Mouse (Mus musculus): ENCODE results near the gene Cttnbp2. TPM values are rescaled to one million over a fixed set of nuclear protein-coding genes. Genes with fewer than 3 reads are reported as not detected.
"Not testable (repeated sequence)": the region's sequence is repeated elsewhere in the genome, so short reads cannot be mapped to it uniquely, and the experiment has no call there.

The Cttnbp2 gene
- polyA plus RNA-seq, 1 experiment from 2014 or later, result 0.90 TPM

DNA sequence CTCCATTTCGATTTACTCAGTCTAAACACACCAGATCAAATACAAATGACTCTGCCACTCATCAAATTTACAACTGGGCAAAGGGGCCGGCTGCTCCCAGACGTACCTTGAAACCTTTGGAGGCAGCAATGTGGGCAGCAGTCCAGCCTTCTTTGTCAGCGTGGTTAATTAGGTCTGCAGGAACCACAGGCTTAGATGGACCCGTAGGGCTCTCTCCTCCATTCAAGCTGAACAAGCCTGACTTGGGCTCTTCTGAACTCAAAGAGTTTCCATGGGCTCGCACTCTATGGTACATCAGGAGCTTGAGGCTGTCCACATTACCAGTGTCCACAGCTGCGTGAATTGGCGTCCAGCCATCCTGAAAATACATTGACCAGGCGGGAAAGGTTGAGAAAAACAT lies 94.0 kb downstream of the Cttnbp2 start:
- no peak for DNase-seq (ENCODE audit: low spot score)

DNA sequence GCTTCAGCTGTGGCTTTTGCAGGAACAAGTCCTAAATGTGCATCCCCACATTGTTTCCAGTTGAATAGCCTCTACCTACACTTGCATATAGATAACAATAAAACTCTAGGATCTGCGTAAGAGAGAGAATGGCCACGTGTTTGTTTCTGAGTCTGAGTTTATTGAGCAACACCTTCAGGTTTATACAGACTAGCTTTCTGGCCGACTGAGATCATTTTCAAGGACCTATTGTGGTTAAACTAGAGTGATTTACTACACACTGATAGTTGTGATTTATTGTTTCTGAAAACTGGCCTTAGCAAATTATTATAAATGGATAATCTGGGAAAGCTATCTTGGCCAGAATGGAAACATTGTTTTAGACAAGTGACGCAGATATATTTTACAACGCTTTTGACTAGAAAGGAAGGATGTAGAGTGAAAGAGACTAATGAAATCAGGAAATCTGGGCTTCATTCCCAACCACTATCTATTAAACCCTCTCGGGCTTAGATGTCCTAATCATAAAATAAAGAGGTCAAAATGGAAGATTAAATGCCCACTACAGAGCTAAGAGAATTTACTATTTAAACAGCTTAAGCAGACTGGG lies 96.7 kb downstream of the Cttnbp2 start:
- no peak for DNase-seq (ENCODE audit: low spot score)

DNA sequence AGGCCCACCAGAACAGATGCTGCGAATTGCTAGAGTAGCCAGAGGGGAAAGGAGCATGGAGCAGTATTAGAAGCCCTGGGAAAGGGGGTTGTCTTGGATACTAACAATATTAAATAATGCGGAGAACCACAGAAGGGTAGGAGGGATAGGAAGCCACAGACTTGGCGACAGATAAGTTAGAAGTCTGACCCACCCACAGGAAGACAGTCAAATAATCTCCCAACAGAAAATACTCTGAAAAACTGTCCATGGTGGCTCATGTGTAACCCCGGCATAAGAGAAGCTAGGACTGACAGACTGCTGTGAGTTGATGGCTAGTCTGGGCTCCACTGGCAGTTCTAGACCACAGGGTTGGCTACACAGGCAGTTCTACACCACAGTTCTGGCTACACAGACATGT lies 98.7 kb downstream of the Cttnbp2 start:
- no peak for DNase-seq (ENCODE audit: low spot score)

DNA sequence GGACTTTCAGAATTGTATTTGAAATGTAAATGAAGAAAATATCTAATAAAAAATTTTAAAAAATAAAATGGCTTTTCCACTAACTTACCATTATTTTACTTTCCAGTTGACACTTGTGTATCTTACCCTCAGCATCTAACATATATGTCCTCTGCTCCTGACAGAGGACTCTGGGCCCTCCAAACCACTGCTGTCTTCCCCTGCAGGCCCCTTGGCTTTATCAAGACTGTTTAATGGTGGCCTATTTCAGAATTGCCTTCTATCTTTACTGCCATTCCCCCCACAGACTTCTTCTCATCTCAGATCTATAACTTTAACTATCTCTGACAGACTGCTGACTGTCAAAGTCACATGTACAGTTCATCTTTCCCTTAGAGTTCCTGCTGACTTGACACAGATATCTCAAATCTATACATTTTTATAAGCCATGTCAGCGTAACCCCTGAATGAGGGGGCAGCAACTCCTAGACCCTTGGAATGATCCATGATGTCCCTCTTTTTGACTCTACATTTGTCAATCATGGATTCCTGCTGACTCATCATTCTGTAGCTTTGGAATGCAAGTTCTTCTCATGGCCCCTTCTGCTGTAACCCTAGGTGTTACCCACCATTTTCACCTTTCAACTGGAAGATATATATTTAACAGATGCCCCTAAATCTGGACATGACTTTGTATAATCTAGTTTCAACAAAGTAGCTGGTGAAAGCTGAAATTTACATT lies 103.0 kb downstream of the Cttnbp2 start:
- no peak for DNase-seq (ENCODE audit: low spot score)

DNA sequence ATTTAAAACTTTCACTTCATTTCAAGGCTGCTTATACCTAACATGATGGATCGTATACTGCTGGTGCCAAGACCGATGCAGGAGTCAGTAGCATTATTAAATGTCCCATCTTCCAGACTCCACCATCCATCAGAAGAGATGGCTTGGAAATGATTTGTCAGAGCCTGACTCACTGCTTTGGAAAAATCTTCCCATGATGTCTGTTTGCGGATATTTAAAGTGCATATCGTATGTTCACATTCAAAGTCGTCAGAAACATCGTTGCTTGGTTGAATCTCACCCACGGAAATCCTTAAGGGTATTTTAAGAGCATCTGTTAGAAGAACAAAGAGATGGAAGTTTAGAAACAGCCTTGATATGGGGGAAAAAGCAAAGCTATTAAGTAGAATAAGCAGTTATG lies 106.2 kb downstream of the Cttnbp2 start:
- DNase-seq (ENCODE audit: low spot score), result no peak

DNA sequence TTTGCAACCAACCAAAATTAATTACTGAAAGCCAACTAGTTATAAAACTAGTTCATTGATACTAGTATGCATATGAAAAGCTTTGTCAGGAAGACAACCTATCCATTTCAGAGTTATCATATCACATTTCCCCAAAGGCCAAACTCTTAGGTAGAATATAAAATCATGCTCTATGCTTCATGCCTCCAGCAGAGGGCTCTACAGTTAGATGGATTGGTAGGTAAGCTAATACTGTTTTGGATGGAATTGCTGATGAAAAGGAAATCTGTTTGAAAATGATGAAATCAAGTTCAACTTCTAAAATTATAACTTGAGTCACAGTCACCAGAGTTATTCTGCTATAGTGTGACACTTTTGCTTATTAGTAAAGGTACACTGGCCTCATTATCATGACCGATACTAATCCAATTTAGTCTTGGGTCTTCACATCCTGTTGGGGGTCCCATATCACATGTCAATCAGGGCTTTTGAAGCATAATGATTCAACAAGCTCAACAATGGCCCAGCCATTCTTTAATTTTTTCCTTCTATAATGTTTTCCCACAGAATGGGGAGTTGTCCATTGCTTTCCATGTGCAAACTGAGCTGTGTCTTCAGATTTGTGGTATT lies 113.5 kb downstream of the Cttnbp2 start:
- no peak for DNase-seq (ENCODE audit: low spot score)

DNA sequence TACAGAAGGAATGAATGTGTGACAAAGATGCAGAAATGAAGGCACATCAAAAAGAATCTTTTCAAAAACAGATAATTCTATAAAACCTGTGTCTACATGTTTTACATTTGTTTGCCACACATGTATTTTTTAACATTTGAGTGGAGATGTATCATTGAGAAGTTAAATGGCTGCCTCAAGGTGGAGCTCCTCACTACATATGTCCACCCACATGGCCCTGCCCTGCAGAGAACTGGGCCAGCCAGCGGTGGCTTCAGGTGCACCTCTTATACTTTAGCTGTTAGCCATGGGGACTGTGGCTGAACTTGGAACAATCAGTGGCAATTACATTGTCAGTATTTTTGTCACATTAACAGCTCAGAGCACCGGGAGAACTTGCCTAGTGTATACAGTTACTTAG lies 133.3 kb downstream of the Cttnbp2 start:
- DNase-seq (ENCODE audit: low spot score), result no peak

DNA sequence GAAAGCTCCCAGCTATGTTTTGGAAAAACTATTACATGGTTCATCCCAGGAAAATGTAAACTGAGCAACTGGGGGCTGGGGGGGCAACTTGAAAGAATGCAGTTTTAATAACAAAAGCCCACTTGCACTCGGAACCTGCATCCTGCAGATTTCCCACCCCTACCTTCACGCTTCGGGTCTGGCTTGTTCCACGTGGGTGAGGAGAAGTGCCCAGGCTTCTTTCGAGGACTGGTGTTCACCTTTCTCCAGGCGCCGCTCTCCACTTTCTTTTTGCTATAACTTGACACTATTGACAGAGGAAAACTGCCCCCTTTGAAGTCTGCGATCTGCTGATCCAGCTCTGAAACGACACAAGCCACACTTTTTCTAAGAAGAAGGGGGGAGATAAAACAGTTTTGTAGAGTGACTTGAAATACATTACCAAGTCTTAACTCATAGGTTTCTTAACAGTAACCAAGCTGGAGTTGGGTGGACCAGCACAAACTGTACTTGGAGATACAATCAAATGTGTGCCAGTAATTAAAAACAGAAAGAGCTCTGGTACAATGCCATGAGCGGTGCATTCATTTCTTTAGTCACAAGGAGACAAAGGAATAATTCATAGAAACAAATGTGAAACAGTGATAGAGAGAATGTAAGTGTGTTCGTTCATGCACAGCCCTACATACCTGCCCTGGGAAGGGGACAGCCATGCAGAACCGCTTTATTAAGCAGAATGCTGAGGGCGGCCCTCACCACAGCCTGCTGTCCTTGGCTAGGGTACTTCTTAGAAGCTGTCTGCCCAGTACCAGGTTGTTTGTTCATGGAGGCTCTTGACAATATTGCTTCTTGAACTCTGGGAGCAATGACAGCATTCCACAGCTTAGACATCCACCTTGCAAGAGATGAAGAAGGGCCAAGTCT lies 134.1 kb downstream of the Cttnbp2 start:
- no peak for DNase-seq (ENCODE audit: low spot score)

DNA sequence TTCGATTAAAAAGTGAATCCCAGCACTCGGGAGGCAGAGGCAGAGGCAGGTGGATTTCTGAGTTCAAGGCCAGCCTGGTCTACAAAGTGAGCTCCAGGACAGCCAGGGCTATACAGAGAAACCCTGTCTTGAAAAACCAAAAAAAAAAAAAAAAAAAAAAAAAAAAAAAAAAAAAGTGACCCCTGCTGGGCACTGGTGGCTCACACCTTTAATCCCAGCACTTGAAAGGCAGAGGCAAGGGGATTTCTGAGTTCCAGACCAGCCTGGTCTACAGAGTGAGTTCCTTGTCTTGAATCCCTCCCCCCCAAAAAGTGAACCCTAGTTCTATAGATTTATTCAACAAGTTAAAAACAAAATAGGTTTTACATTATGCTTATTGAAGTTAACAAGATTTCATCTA lies 136.9 kb downstream of the Cttnbp2 start:
- DNase-seq (ENCODE audit: low spot score), result not testable (repeated sequence)

DNA sequence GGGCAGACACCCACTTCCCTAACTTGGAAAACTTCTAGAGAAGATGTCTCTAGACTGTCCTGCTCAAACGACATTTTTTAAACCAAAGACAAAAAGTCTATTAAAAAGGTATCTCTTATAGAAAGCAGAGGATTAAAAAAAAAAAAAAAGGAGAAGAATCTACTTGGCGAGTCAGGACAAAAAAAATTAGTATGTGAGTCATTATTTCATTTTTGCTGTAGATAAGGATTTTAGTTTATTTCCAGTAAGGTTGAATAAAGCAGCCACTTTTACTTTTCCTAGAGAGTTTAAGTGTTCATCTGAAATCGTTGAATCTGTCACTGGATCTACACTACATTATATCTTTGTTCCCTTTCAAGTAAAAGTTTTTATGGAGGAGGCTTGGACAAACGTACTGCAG lies 139.9 kb downstream of the Cttnbp2 start:
- DNase-seq (ENCODE audit: low spot score), result no peak

DNA sequence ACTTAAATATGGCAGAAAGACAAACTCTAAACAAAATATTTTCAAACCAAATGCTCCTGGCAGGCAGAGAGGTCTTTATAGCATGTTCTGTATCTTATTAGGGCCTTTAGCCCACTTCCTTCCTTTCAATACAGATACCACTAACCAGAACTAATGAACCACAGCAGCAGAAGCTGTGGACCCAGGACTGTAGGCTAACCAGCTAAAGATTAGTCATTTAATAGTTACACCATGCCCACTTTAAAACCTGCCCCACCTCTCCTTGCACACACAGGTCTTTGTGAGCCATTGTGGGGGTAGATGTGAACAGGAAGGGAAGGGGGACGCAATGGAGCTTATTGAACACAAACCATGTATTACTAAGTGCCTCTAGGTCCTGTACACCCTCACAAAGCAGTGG lies 141.0 kb downstream of the Cttnbp2 start:
- no peak for DNase-seq (ENCODE audit: low spot score)

DNA sequence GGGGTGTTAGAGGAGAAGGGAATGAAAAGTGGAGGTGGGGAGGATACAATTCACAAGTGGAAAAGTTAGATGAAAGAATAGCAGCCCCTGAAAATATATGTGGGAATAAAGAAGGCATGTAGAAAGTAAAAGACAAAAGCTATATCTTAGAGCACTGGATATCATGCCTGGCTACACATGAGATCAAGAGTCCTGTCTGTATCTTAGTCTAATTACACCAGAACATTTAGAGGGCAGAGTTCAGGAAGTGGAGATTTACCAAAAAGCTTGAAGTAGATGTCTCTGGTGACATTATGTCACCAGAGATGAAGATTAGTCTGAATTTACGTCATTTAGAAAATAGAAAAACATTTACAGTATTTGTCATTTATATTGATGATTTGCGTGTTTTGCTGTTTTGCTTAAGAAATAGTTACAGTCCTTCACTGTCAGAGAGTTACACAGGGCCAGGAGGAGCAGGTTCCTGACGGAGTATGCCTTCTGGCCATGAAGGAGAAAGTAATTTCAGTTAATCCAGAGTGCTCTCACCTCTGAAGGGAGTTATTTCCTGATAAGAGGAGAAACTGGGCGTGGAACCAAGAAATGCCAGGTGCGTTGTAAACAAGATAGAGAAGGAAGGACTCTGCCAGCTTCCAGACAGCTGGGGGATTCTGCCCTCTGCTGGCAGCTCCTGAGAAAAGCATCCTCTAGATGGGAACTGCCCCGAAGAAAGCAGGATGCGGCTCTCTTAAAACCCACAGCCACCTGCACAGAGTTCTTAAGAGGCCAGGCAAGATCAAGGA lies 142.0 kb downstream of the Cttnbp2 start:
- peak; percentile 87 for DNase-seq (ENCODE audit: low spot score)

DNA sequence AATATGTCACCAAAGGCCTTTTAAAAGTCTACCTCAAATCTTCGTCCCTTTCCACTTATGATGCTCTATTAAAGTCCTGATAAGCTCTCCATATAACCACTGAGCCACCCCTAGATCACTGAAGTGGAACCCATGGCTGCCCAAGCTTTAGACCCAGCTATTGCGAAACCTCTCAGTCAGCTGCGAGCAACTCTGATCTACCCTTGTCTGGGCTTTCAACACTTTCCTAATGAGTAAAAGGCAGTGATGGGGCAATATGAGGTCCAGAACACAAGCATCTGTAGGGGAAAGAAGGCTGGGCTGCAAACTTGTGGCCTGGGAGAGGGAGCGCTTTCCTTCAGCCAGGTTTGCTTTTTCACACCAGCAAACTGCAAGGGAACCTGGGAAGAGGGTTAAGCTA lies 144.9 kb downstream of the Cttnbp2 start:
- DNase-seq (ENCODE audit: low spot score), result no peak

DNA sequence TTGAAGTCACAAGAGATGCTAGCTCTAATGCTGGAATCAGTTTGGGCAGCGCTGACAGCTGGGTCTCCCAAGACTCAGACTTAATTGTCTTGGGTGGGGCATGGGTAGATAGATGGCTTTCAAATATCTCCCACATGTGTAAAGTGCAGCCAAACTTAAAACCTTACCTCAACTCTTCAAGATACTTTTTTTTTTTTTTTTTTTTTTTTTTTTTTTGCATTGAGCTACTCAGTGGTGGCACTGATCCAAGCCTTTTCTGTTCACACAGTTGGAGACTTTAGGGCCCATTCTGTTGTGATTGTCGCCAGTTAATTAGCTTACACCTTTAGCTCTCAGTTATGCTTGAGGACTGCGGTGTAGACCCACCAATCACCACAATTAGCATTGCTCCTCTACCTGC lies 145.6 kb downstream of the Cttnbp2 start:
- DNase-seq (ENCODE audit: low spot score), result no peak

DNA sequence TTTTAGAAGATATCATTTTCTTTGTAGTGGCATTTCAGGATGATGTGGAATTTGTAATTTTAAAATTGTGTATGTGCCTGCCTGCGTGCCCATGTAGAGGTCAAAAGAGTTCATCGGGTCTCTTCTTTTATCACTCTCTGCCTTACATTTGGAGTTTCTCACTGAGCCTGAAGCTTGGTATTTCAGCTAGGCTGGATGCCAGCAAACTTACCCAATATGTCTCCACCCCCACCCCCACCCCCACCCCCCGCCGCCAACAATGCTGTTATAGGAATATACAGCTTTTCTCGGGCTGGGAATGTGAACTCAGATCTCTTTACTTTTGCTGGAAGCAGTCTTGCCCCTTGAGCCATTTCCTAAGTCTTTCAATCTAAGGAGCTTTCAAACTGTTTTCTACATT lies 152.4 kb downstream of the Cttnbp2 start:
- no peak for DNase-seq (ENCODE audit: low spot score)

DNA sequence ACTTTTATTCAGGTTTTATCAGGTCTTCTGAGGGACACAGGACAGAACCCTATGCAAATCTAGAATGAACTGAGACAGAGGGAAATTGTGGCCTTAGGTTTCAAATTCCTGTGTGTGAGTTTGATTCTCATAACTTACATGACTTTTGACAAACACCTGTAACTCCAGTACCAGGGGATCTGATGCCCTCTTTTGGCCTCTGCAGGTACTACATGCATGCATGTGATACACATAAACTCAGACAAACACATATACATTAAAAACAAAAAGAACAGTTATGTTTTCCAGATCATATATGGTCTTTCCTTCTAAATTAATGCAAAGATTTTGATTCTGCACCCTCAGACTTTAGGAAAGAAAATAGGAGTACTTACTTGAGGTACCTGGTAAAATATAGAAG lies 153.7 kb downstream of the Cttnbp2 start:
- DNase-seq (ENCODE audit: low spot score), result no peak

DNA sequence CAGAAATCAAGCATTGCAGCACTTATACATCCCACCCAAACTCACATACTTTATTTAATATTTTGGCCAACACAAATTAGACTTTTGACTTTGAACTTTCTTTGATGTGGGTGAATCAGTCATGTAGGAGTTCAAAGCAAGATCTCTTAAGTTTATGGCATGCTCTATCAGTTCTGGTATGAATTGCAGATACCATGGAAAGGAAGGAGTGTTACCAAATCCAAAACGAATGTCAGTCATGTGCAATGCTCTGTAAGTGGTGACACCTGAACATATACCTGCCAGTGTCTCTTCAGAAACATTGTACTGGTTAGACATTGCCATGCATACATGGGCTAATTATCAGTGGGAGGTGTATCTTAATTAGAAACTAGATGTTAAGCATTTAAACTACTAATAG lies 154.5 kb downstream of the Cttnbp2 start:
- no peak for DNase-seq (ENCODE audit: low spot score)

DNA sequence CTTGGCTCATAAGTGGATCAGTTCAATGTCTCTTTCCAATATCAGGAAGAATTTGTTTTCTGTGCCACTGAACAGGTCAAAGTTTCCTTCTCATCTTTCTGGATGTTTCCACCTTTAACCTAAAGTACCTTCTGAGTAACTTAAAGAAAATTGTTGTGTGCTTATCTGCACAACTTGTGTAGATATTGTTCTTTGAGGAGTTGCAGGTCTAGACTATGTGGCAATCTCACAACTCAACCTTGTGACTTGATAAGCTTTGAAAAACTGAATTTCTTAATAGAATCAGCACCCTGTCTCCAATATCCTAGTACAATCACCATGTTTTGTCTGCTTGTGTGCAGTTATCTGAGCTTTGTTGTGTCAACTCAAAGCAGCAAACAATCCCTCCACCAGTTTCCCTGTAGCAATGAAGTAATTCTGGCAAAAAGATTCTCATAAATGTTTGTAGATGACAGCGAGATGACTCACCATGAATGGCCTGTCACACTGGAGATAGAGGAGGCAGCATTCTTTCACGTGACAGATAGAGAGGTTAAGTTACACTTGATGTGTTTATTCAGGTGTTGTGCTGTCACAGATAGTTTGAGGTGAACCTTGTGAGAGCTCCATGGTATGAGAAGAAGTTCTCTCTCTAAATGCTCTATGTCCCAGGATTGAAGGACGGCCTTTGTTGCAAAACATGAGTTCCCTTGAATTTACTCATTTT lies 165.3 kb downstream of the Cttnbp2 start:
- no peak for DNase-seq (ENCODE audit: low spot score)

DNA sequence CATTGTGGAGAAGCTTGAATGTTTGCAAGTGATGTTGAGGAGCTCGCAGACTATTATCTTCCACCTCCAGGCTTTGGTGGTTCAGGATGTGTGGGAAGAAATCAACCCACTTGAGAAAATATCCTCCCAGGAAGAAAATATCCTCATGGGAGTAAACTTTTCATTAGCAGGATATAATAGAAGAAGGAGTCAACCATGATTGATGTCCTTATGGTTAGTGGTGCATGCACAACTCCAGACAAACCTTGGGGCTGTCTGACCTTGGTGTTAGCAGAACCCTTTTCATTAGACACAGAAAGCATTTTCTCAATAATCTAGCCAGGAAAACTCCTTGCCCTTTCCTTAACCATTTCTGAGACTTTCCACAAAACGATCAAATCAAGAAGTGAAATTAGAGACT lies 170.4 kb downstream of the Cttnbp2 start:
- no peak for DNase-seq (ENCODE audit: low spot score)

DNA sequence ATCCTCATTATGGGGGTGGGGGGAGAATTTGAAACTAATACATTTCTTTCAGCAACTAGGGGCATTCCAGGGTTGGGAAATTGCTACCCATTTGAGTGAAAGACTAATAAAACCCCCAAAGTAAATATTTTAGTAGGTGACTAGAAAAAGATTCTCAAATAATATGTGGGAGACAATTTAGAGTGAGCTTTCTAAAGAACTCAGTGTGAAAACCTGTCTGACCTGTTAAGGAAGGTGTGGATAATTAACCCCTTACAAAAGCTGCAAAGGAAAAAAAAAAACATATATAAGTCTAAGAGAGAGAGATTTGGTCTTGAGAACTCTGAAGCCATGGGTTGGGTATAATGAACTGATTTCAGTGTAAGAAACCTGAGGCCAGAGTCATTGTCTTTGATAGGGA lies 176.3 kb downstream of the Cttnbp2 start:
- DNase-seq (ENCODE audit: low spot score), result no peak

DNA sequence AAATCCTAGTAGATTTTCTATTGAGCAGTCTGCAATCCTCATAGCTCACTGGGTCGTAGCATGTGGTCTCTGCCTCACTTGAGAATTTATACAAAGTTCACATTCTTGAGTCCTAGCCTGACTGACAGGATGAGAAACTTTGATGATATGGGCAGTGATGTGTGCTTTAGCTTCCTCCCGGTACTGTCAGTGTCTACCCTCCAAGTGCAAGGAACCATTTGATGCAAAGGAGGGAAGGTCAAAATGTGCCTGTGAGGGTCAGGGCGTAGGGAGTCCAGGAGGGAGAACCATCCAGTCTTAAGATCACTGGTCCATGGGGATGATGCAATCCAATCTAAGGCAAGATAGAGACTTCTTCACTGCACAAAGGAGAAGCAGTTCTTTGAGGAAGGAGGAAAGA lies 179.2 kb downstream of the Cttnbp2 start:
- no peak for DNase-seq (ENCODE audit: low spot score)
